Mouse (Mus musculus) adrenal gland, adult 2 months (tissue): ENCODE results near the gene Gm35549. TPM values are rescaled to one million over a fixed set of nuclear protein-coding genes. Genes with fewer than 3 reads are reported as not detected.
"Not testable (repeated sequence)": the region's sequence is repeated elsewhere in the genome, so short reads cannot be mapped to it uniquely, and the experiment has no call there.

Source experiments
- DNase-seq: peaks from one replicate; pipeline ENCODE4 v3.0.0; 2021
- long read RNA-seq: library from polyadenylated mRNA; stranded (forward); transcript quantifications from one replicate; pipeline ENCODE4 v2.0.0, GENCODE M21; 2021
- polyA plus RNA-seq: library from polyadenylated mRNA; depleted of rRNA; stranded (reverse); fragments of >200 nt; gene quantifications from 2 replicates; pipeline ENCODE4 v1.2.3, GENCODE M21; 2012; rRNA removed
- total RNA-seq, 2 experiments: library from RNA; stranded (reverse); gene quantifications; 2 replicates each; pipeline ENCODE4 v1.2.3; 2021

The Gm35549 gene
- total RNA-seq (not detected), polyA plus RNA-seq (not detected in 2 replicates)
- long read RNA-seq, result 0 reads

DNA sequence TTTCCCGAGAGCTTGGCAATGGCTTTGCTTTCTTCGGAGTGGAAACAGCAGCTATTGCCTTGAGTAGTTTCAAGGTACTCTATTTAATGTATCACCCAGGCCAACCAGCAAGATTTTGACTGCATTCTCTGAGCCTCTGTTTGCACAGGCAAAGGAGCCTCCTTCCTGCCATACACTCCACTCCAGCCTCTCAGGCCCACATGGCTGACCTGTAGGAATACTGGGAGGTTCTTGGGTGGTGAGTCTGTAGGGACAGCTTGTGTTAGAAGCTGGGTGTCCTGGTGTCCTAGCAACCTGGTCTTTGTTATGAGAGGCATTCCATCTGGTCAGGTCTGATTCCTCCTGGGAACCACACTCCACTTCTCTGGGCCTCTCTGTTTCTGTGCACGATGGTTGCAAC, at the start of gene Gm35549:
Gene Gm35549, minus strand, starts transcription at position 276 of the 400 bp plus-strand sequence.
- no peak for DNase-seq

DNA sequence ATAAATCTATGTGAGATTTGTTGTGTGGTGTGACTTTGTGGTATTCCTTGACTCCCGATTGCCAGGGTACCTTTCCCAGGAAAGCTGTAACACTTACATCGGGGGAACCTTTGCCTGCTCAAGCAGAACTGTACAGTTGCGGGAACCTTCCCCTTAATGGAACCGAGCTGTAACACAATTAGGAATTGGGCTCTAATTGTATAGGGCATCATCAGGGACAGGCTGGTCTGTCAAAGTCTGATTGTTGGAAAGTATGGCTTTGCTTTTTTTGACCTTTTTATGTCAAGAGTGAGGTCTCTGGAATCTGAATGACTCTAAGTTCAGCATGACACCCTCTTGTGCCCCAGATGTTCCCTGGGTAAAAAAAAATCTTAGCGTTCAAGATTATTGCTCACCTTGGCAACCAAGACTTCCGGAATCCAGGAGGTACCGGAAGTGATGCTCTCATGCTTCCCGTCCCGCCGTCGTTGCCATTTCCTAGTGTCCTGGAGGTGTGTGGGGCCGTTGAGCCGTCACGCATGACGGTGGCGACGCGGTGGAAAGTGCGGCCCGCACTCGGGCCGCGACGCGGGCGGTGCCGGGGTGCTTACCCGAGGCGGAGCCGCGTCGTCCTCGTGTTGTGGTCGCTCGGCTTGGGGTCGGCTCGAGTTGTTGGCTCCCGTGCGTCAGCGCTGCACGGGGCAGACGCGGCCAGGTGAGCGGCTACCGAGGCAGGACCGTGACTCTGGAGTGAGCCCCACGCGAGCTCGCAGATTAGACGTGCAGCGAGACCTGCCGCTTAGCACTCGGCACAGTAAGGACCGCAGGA, 42.7 kb upstream of the Gm35549 start:
- peak; percentile 74 for DNase-seq

DNA sequence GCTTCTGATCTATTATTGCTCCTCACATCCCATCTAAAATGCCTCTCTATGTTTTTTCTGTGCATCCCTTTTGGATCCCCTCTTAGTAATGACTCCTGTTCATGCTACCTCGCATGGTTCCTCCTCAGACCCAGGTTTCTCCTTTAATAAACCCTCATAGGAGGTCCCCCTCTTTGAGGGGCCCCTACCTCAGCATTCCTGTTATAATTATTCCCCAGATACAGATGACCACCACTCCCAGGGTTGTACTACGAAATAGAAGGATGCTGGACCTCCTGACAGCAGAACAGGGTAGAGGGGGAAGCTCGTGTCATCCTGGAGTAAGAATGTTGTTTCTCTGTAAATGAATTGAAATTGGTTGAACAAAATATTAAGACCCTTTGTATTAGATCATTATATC, 41.5 kb upstream of the Gm35549 start, which contains the start of gene Zkscan7:
Gene Zkscan7, plus strand, starts transcription at position 301 of the 400 bp plus-strand sequence.
- DNase-seq, result no peak

DNA sequence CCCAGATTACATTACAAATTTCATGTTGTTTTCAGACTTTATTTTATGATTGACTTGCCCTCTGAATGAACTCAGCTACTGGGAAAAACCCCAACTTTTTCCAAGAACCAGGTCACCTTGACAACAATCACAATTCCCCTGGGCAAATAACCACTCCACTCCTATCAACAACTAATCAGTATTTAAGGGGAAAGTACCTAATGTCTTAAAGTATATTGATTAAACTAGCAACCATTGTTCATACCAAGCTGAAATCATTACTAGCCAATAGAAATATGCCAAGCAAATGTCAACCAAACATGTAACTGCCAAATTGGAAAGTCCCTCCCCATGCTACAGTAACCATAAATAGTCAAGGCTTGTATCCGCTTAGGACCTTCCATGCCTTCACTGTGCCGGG, 31.3 kb upstream of the Gm35549 start:
- DNase-seq, result no peak

DNA sequence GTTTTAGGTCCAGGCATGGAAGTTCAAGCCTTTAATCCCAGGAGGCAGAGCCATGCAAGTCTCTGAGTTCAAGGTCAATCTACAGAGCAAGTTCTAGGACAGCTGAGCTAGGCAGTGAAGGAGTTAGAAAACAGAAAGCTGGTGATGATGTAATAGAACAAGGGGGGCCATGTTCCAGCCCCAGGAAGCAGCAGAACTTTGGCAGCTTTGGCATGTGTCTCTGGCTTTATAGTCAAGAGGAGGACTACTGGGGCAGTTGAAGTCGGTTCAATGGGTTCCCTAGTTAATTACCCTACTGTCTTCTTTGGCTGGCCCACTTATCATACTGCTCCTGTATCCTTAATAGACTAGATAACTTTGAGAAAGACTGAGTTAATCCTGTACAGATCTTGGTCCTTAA, 30.8 kb upstream of the Gm35549 start:
- no peak for DNase-seq

DNA sequence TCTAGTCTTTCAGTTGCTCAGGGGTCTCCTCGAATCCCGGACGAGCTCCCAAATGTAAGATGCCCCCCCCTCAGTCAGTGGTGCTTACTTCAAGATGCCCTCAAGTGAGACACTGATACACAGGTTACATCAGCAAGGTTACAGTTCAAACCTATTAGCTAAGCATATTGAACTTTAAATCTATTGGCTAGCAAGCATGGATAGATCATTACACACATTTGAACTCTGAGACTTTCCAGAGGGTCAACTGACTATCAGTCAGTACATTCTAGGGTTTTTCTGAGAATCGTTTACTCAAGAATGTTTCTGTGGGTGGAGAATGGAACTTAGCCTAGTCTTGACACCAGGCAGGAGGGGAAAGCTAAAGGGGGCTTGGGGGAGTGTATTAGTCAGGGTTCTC, 28.8 kb upstream of the Gm35549 start:
- no peak for DNase-seq

DNA sequence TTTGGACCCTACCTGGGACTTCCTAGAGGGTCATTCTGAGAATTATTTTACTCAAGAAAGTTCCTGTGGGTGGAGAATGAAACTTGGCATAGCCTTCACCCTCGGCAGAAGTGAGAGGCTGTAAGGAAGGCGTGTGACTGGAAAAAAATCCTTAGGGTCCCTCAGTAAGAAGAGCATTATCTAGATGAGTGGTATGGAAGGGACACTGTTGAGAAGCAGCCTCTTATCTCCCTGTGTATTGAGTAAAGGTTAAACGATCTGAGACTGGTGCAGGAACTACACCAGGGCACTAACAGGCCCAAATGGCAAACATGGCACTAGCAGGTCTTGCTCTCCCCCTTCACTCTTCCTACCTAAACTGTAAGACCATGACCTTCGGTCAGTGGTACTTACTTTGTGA, 22.4 kb upstream of the Gm35549 start:
- DNase-seq, result no peak

DNA sequence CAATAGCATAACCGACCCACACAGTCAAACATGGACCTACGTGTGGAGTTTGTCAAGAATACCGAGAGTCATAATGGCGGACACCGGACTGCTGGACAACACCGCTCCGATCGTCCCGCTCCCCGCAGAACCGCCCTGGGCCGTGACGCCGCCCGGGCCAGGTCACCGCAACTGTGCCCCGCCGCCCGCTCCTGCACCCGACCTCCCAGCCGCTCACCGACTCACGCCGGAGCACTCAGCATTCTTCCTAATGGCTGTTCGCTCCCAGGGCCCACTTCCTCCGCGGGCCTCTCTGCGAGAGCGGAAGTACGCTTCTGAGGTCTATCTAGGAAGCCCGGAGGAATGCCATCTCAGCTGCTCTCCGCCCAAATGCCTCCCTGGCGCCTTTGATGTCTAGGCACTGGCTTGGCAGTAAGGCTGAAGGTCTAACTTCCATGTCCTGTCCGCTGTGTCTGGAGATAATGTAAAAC, 21.9 kb upstream of the Gm35549 start, which contains the start of gene Zfp445:
Gene Zfp445, minus strand, starts transcription at position 310 of the 470 bp plus-strand sequence.
- DNase-seq, result peak; percentile 90

DNA sequence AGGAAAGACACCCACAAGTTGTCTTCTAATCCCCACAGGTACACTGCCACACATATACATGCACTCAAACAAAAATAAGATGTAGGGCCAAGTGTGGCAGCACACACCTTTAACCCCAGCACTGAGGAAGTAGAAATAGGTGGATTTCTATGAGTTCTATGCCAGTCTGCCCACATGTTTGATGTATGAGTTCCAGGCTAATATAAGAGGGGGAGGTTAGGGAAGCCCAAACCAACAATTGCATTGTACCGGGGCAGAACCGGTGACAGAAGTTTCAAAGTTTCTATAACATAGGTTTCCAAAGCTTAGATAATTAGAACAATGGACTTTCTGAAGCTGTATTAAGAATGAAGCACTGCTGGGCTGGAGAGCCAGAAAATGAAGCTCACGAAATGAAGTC, 21.0 kb upstream of the Gm35549 start:
- peak; percentile 25 for DNase-seq

DNA sequence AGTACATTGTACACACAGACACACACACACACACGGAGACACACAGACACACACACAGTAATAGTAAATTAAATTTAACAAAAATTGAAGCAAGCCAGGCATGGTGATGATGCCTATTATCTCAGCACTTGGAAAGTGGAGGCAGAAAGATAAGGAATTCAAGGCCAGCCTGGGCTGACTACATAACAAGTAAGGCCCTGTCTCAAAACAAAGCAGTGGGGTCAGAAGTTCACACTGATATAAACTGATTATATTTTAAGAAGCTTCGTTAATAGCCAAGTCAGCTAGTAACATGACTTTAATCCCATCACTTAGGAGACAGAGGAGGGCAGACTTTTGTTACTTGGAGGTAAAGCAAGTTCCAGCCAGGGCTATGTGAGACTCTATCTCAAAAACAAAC, 19.9 kb upstream of the Gm35549 start:
- peak; percentile 38 for DNase-seq

DNA sequence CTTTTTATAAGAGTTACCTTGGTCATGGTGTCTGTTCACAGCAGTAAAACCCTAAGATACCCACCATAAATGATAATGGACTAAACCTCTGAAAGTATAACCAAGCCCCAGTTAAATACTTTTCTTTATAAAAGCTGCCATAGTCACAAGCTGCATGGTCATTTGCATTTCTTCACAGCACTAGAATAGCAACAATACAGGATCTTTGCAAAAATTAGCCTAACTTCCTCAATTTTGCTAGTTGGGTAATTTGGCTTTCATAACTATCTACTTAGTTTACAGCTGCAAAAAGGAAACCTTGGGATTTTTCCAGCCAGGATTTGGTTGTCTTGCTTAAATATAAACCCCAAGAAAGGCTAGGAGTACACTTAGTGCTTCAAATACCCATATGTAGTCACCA, 16.9 kb upstream of the Gm35549 start:
- DNase-seq, result no peak

DNA sequence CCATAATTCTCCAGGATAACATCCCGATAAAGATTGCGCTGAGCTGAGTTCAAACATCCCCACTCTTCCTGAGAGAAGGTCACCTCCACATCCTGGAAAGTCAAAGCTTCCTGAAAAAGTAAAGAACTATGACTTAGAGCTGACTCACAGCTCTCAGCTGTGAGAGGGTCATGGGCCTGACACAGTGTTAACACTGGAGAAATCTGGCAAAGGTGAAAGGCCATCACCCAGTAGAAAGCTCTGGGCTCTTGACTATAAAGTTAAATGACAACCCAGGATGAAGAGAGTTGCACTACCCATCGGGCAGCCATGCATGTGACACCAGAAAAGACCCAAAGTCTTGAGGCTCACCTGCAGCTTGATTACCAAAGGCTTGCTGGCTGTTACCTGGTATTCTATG, 12.9 kb upstream of the Gm35549 start:
- peak; percentile 52 for DNase-seq

DNA sequence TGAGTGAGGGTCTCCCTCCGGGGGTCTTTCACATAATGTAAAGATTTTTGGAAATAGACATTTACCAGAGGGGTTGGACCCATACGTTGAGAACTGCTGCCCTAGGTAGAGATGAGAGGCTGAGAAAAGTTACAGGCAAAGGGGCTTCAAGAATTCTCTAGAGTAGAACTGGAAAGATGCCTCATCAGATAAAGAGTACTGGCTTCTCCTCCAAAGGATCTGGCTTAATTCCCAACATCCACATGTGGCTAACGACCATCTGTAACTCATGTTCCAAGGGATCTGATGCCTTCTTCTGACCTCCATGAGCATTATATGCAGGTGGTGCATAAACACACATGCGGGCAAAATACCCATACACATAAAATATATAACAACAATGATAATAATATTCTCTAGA, 11.8 kb upstream of the Gm35549 start:
- no peak for DNase-seq

DNA sequence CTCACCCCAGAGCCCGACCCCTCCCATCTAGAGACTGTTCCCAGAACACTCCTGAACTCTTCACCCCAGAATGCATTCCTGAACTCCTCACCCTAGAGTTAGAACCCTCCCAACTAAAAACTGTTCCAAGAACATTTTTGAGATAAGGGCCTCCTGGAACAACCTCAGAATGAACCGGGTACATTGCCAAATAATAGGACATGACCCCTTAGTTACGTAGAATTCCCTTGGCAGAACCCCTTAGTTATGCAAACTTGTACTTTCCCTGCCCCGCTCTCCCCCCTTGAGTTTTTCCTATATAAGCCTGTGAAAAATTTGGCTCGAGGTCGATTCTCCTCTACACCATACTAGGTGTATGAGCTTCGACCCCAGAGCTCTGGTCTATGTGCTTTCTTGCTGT, 11.3 kb upstream of the Gm35549 start:
- DNase-seq, result not testable (repeated sequence)

DNA sequence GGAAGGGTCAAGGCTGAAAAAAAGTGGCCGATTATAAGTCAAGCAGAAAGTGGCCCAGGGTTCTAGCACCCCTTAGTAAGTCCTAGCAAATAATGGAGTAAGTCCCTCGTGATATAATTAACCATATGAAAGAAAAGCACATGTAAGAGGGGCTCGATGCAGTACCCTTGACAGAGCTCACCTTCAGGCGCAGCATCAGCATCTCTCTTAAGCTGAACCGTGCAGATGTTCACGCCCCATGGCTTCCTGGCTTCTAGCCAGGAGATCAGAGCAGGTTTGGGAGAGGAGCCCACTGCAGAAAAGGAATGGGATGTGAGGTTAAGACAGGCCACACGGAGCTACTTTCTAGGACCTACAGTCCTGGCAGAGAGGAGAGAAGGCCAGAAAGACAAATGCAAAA, 10.7 kb upstream of the Gm35549 start:
- no peak for DNase-seq

DNA sequence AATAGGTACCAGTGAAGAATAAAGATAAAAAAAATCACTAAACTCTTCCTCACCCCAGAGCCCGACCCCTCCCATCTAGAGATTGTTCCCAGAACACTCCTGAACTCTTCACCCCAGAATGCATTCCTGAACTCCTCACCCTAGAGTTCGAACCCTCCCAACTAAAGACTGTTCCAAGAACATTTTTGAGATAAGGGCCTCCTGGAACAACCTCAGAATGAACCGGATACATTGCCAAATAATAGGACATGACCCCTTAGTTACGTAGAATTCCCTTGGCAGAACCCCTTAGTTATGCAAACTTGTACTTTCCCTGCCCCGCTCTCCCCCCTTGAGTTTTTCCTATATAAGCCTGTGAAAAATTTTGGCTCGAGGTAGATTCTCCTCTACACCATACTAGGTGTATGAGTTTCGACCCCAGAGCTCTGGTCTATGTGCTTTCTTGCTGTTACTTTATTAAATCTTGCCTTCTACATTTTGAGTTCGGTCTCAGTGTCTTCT, 4.0 kb upstream of the Gm35549 start:
- not testable (repeated sequence) for DNase-seq

DNA sequence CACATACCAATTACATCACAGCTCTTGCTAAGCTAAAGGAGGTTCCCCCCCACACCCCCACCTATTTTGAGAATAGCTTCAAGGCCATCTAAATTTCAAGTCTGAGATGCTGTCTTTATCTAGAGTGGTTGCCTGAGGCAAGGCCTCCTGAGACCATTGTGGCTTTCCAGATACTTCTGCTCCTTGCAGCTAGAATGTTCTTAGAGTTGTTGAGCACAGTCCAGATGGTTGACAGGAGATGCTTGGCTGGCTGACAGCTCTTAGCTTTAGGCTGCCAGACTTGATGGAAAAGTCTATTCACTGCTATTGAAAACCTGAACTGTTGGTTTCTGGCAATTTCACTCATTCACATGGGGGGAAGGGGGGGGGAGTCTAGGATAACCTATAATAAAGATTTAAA, 2.3 kb upstream of the Gm35549 start:
- no peak for DNase-seq

DNA sequence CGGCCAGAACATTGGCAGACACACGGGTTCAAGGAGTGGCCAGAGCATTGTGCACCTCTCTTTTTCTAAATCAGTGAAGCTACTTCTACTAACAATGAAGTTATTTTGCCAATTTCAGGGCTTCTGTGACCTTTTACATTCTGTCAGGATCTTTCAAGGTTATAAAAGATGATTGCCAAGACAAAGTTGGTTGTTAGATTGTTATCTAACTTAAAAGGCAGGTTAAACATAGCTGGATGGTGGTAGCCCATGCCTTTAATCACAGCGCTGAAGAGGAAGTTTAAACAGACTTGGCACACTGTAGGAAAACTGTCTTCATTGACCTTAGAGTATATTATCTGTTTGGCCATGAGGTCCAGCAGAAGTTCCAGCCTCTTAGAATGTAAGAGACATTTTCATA, 1.8 kb upstream of the Gm35549 start:
- DNase-seq, result no peak

DNA sequence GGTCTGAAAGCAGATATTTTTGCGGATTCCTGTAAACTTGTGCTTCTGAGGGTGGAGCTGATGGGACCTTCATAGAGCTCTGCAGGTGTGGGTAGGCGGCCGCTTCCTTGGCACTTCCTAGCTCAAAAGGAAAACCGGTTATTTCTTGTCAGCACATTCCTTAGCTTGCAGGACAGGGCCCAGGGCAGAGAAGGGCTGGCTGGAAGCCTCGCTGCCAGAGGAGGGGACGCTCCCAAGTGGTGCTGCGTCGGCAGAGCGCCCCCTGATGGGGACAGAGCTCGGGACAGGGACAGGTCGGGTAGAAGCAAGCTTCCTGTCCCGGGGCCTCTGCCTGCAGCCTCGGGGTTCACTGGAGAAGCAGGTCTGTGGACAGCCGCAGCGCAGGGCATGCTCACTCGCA, 6.2 kb downstream of the Gm35549 start:
- peak; percentile 32 for DNase-seq

DNA sequence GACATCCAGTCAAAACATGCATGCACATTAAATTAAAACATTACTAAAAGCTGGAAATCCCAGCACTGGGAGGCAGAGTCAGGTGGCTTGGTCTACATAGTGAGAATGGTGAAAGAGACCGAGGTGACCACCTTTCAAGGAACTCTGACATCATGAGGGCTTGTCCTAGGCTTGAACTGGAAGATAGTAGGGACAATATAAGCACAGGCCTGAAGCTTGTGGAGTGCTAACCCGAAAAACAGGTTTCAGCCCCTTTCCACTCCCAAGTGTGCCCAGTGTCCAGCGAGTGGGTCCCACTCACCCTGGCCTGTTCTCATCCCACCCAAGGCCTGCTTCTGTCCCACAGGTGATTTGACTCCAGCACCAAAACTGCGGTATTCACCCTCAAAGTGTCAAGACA, 6.6 kb downstream of the Gm35549 start:
- DNase-seq, result no peak

DNA sequence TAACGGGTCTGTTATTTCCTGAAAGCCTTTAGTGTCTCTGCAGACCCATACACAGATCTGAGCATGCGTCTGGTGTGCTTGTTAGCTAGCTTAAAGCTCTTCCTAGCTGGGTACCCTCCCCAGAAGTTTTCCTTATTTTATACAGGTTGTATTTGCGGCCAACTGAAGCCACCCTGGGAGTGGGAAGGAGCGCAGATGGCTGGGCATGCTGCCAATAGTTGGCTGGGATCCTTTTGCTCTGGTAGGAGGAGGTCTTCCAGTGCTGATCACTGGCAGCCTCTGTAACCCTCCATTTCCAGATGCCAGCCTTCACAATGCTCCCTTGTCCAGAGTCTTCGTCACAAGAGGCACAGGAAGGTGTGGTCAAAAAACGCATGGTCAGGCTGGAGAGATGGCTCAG, 7.0 kb downstream of the Gm35549 start:
- peak; percentile 51 for DNase-seq

DNA sequence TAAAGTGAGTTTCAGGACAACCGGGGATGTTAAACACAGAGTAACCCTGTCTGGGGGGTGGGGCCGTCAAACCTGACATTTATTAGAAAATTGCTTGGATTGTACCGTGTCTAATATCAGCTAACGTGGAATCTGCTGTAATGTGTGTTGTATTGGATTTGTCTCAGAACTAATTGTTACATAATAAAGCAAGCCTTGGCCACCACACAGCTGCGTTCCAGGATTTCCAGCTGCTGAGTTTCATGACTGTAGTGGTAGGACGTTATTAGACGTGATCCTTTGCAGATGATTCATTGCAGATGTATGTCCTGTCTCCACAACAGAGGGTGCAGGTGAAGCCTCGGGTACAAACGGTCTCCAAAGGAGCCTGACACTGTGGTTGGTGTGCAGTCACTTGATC, 7.7 kb downstream of the Gm35549 start:
- DNase-seq, result no peak

DNA sequence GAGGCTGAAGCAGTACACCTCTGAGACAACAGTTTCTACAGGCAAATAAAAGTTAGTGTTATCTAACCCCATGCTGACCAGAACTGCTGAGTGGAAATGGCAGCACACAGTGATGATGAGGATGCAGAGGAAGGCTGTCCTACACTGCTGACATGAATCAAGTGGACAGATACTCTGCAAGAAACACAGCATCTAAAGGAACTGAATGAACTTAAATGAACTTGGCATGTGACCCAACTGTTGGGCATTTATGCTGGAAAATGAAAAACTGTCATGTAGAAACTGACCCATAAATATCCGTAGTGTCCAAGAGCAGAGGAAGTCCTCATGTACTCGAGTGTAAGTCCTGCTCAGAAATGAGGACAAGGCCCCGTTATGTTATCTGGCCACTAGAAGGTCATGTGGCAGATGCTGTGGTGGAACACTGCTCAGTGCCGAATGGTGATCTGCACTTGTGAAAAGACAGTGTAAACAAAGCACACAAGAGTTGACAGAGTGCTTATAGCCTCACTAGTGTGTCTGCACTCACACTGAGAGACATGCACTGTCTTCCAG, 13.9 kb downstream of the Gm35549 start:
- peak; percentile 51 for DNase-seq
